Mouse (Mus musculus): ENCODE measurements at regions not wholly inside any gene's neighbourhood (a gene's known extent, or its start where the extent isn't known, plus 50 kb on each side); places are given as distances from the start of the nearest gene placed in this dataset.

DNA sequence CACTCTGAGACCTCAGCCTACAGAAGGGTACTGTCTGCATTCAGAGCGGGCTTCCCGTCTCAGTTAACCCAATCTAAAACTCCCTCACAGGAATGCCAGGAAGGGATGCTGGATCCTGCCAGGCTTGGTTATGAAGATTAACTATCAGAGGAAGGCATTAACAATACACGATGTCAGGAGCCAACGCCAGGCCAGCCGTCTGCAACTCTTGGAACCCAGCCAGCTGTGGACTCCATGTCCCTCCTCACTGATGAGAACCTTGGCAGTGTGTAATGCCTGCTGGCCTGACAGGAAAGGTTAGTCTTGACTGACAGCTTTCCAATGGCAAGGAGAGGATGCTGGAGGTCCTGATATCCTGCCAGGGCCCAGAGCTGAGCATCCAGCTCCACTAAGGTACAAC lies 206.0 kb downstream of the Ajap1 start:
- H3K9ac ChIP-seq (ENCODE audit: control insufficient read depth, low read depth, low read length, poor library complexity, severe bottlenecking) = no peak overlapping the region
- no peak overlapping the region for H3K27ac ChIP-seq (ENCODE audit: control insufficient read depth, low read depth, low read length)
- no peaks in the 10 kb centered on the region for H3K4me1 ChIP-seq (ENCODE audit: control insufficient read depth in 1 of 2, insufficient read depth in 2 of 2, low read length in 2 of 2)
- no peaks in the 10 kb centered on the region for H3K9me3 ChIP-seq (replicated peaks; ENCODE audit: insufficient read depth, low read length)
- no peak for TF ChIP-seq MYC (IDR thresholded peaks at IDR 0.05; ENCODE audit: low read depth, low read length)
- H3K36me3 ChIP-seq (ENCODE audit: control insufficient read depth in 1 of 2, insufficient read depth in 2 of 2, low read length in 2 of 2) = no peaks in the 10 kb centered on the region
- H3K79me2 ChIP-seq (ENCODE audit: control insufficient read depth, insufficient read depth, low read length, poor library complexity) = no peaks in the 10 kb centered on the region
- no peak overlapping the region for H3K4me3 ChIP-seq (ENCODE audit: control insufficient read depth in 1 of 2, insufficient read depth in 1 of 2, low read depth in 2 of 2, low read length in 2 of 2)
- no peaks in the 10 kb centered on the region for H3K27me3 ChIP-seq (ENCODE audit: control insufficient read depth in 1 of 2, insufficient read depth in 2 of 2, low read length in 2 of 2)
- no peak for DNase-seq (ENCODE audit: low read depth, low spot score)

DNA sequence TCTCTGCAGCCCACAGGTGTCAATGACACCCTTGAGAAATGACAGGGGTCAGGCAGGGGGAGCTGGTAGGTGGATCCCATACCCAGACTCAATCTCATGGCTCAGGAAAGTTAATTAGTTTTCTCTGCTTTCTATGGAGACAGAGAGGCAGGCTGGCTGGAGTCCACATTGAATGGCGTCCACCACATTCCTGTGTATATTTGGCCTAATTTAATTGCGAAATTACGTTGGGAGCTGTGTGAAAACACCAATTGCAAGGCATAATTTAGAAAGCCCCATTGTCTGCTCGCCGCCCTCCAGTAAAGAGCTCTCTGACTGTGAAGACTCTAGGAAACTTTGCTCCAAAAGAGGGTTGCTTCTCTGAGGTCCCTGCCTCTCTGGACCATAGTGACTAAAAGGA lies 211.2 kb downstream of the Ajap1 start:
- TF ChIP-seq USF1 (IDR thresholded peaks at IDR 0.05; ENCODE audit: low read depth, low read length) (no peak), JUND (IDR thresholded peaks at IDR 0.05; ENCODE audit: low read depth, low read length) (no peak), EP300 (IDR thresholded peaks at IDR 0.05; ENCODE audit: low read depth in 1 of 2, low read length in 2 of 2) (no peak), SIN3A (IDR thresholded peaks at IDR 0.05; ENCODE audit: low read length) (no peak), POLR2AphosphoS2 (IDR thresholded peaks at IDR 0.05; ENCODE audit: low read length) (no peak), CTCF (IDR thresholded peaks at IDR 0.05 in 2 of 3, conservative IDR thresholded peaks at IDR 0.05 in 1 of 3; ENCODE audit: control insufficient read depth in 1 of 3, insufficient read depth in 1 of 3, low read depth in 2 of 3, low read length in 3 of 3, poor library complexity in 1 of 3, severe bottlenecking in 1 of 3) (no peak), GABPA (IDR thresholded peaks at IDR 0.05; ENCODE audit: low read depth, low read length) (no peak)
- H3K79me2 ChIP-seq (ENCODE audit: control insufficient read depth, insufficient read depth, low read length, poor library complexity) = no peaks in the 10 kb centered on the region

DNA sequence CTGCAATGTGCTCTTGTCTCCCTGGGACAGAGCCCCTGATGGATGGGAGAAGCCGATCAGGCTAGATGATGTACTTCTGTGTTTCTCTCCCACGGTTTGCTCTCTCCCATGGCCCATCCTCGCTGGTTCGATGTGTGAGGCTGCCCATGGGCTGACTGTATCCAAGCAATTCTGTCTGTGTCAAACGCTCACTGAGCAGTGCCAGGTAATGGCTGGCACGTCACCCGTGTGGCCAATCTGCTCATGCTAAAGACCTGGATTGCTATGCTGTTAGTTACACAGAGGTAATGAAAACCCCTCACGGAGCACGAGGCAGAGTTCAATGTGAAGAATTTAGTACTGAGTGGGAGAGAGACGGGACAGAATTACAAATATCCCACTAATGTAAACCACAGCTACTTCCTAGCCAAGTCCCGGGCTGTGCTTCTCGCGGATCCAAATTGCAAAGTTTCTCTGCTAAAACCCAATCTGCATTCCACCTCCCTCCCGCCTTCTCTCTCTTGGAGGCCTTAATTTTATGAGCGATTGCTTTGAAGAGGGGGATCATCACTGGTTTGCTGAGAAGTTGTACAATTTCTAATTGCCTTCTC lies 219.3 kb downstream of the Ajap1 start:
- H3K9me3 ChIP-seq (replicated peaks; ENCODE audit: insufficient read depth, low read length) = no peaks in the 10 kb centered on the region
- no peak for DNase-seq (ENCODE audit: low read depth, low spot score)
- H3K27me3 ChIP-seq (ENCODE audit: control insufficient read depth in 1 of 2, insufficient read depth in 2 of 2, low read length in 2 of 2) = no peaks in the 10 kb centered on the region
- no peaks in the 10 kb centered on the region for H3K79me2 ChIP-seq (ENCODE audit: control insufficient read depth, insufficient read depth, low read length, poor library complexity)
- H3K9ac ChIP-seq (ENCODE audit: control insufficient read depth, low read depth, low read length, poor library complexity, severe bottlenecking) = no peak overlapping the region
- H3K36me3 ChIP-seq (ENCODE audit: control insufficient read depth in 1 of 2, insufficient read depth in 2 of 2, low read length in 2 of 2) = no peaks in the 10 kb centered on the region
- H3K27ac ChIP-seq (ENCODE audit: control insufficient read depth, low read depth, low read length) = no peak overlapping the region
- no peak overlapping the region for H3K4me3 ChIP-seq (ENCODE audit: control insufficient read depth in 1 of 2, insufficient read depth in 1 of 2, low read depth in 2 of 2, low read length in 2 of 2)
- no peak for TF ChIP-seq ZMIZ1 (IDR thresholded peaks at IDR 0.05; ENCODE audit: low read depth, low read length)
- no peak for TF ChIP-seq MAZ (IDR thresholded peaks at IDR 0.05; ENCODE audit: low read depth, low read length)
- TF ChIP-seq USF2 (IDR thresholded peaks at IDR 0.05; ENCODE audit: borderline replicate concordance in 1 of 2, insufficient read depth in 1 of 2, low read depth in 1 of 2, low read length in 2 of 2) = no peak
- no peak for TF ChIP-seq RAD21 (IDR thresholded peaks at IDR 0.05; ENCODE audit: low read depth, low read length)
- no peak for TF ChIP-seq POLR2AphosphoS2 (IDR thresholded peaks at IDR 0.05; ENCODE audit: low read length)
- TF ChIP-seq NELFE (IDR thresholded peaks at IDR 0.05; ENCODE audit: low read depth, low read length) = no peak
- TF ChIP-seq CHD1 (IDR thresholded peaks at IDR 0.05; ENCODE audit: low read depth, low read length) = no peak
- no peak for TF ChIP-seq CTCF (IDR thresholded peaks at IDR 0.05 in 2 of 3, conservative IDR thresholded peaks at IDR 0.05 in 1 of 3; ENCODE audit: control insufficient read depth in 1 of 3, insufficient read depth in 1 of 3, low read depth in 2 of 3, low read length in 3 of 3, poor library complexity in 1 of 3, severe bottlenecking in 1 of 3)
- TF ChIP-seq ELF1 (IDR thresholded peaks at IDR 0.05; ENCODE audit: low read depth, low read length) = no peak
- TF ChIP-seq HCFC1 (IDR thresholded peaks at IDR 0.05; ENCODE audit: low read depth, low read length) = no peak
- no peak for TF ChIP-seq EP300 (IDR thresholded peaks at IDR 0.05; ENCODE audit: low read depth in 1 of 2, low read length in 2 of 2)
- TF ChIP-seq TCF12 (IDR thresholded peaks at IDR 0.05; ENCODE audit: low read depth, low read length) = no peak
- TF ChIP-seq TAL1 (IDR thresholded peaks at IDR 0.05; ENCODE audit: low read length) = no peak
- TF ChIP-seq UBTF (IDR thresholded peaks at IDR 0.05; ENCODE audit: borderline replicate concordance, insufficient read depth, low read depth, low read length) = no peak
- no peak for TF ChIP-seq MYB (IDR thresholded peaks at IDR 0.05; ENCODE audit: low read depth, low read length)
- TF ChIP-seq KAT2A (conservative IDR thresholded peaks at IDR 0.05; ENCODE audit: low read depth, low read length) = no peak
- no peak for TF ChIP-seq SIN3A (IDR thresholded peaks at IDR 0.05; ENCODE audit: low read length)
- H3K4me1 ChIP-seq (ENCODE audit: control insufficient read depth in 1 of 2, insufficient read depth in 2 of 2, low read length in 2 of 2) = no peaks in the 10 kb centered on the region

More for the DNA sequence above, 211.2 kb downstream of the Ajap1 start:
- DNase-seq (ENCODE audit: low read depth, low spot score) = no peak
- H3K9ac ChIP-seq (ENCODE audit: control insufficient read depth, low read depth, low read length, poor library complexity, severe bottlenecking) = no peak overlapping the region
- no peaks in the 10 kb centered on the region for H3K36me3 ChIP-seq (ENCODE audit: control insufficient read depth in 1 of 2, insufficient read depth in 2 of 2, low read length in 2 of 2)
- no peaks in the 10 kb centered on the region for H3K27me3 ChIP-seq (ENCODE audit: control insufficient read depth in 1 of 2, insufficient read depth in 2 of 2, low read length in 2 of 2)
- H3K27ac ChIP-seq (ENCODE audit: control insufficient read depth, low read depth, low read length) = no peak overlapping the region
- H3K9me3 ChIP-seq (replicated peaks; ENCODE audit: insufficient read depth, low read length) = no peaks in the 10 kb centered on the region
- H3K4me3 ChIP-seq (ENCODE audit: control insufficient read depth in 1 of 2, insufficient read depth in 1 of 2, low read depth in 2 of 2, low read length in 2 of 2) = no peak overlapping the region
- no peaks in the 10 kb centered on the region for H3K4me1 ChIP-seq (ENCODE audit: control insufficient read depth in 1 of 2, insufficient read depth in 2 of 2, low read length in 2 of 2)
